Mouse (Mus musculus) midbrain, embryonic 11.5 days (tissue): Measurements from ENCODE around the gene BC004004. TPM values are rescaled to one million over a fixed set of nuclear protein-coding genes. Genes with fewer than 3 reads are reported as not detected.

Source experiments
- ATAC-seq: fragments of 200-750 bp; cut with Nextera tagmentation; 2 replicates; pipeline ENCODE4 v1.8.0; 2017; ENCODE audit warnings: moderate TSS enrichment, moderate library complexity; ENCODE audit not compliant: low FRiP score
- DNase-seq: peaks from one replicate; pipeline ENCODE4 v3.0.0; 2015; ENCODE audit warnings: low spot score; ENCODE audit errors: missing footprints
- H3K27ac ChIP-seq: fragments of 300-500 bp; sonication (generic); 2 replicates; pipeline ENCODE4 v1.5.1; 2014; ENCODE audit warnings: low read depth, low read length
- H3K27me3 ChIP-seq: fragments of 300-500 bp; sonication (generic); 2 replicates; pipeline ENCODE4 v1.6.1; 2014; ENCODE audit warnings: mild to moderate bottlenecking, low read length, moderate library complexity, mixed read lengths; ENCODE audit not compliant: control insufficient read depth, insufficient read depth
- H3K36me3 ChIP-seq: fragments of 300-500 bp; sonication (generic); 2 replicates; pipeline ENCODE4 v1.6.1; 2014; ENCODE audit warnings: mild to moderate bottlenecking, low read length, moderate library complexity, mixed read lengths; ENCODE audit not compliant: control insufficient read depth, insufficient read depth
- H3K4me1 ChIP-seq: fragments of 300-500 bp; sonication (generic); 2 replicates; pipeline ENCODE4 v1.6.1; 2014; ENCODE audit warnings: low read length; ENCODE audit not compliant: control insufficient read depth, insufficient read depth
- H3K4me2 ChIP-seq: fragments of 300-500 bp; sonication (generic); 2 replicates; pipeline ENCODE4 v1.6.1; 2014; ENCODE audit warnings: mild to moderate bottlenecking, moderate library complexity
- H3K4me3 ChIP-seq: fragments of 300-500 bp; sonication (generic); 2 replicates; pipeline ENCODE4 v1.5.1; 2014; ENCODE audit warnings: low read depth, low read length
- H3K9ac ChIP-seq: fragments of 300-500 bp; sonication (generic); 2 replicates; pipeline ENCODE4 v1.6.1; 2014; ENCODE audit warnings: low read length
- H3K9me3 ChIP-seq: fragments of 300-500 bp; sonication (generic); 2 replicates; pipeline ENCODE4 v1.6.1; 2016; ENCODE audit warnings: low read length; ENCODE audit not compliant: control insufficient read depth
- WGBS: fragments of 180-500 bp; shearing (Covaris S2); extraction: QIAGEN DNeasy Blood & Tissue Kit; methylation state at CpG from one replicate; pipeline ENCODE4 v1.1.7; 2014; 5-methylcytosine and 5-hydroxymethylcytosine counted together
- polyA plus RNA-seq: library from polyadenylated mRNA; unstranded; fragments of >200 nt; fragmentation: Nextera tagmentation; extraction: Ambion mirVana; gene quantifications from 2 replicates; pipeline ENCODE4 v1.2.1, GENCODE M21; 2014

BC004004 gene
- 68.4 and 74.6 TPM in 2 replicates for polyA plus RNA-seq

DNA sequence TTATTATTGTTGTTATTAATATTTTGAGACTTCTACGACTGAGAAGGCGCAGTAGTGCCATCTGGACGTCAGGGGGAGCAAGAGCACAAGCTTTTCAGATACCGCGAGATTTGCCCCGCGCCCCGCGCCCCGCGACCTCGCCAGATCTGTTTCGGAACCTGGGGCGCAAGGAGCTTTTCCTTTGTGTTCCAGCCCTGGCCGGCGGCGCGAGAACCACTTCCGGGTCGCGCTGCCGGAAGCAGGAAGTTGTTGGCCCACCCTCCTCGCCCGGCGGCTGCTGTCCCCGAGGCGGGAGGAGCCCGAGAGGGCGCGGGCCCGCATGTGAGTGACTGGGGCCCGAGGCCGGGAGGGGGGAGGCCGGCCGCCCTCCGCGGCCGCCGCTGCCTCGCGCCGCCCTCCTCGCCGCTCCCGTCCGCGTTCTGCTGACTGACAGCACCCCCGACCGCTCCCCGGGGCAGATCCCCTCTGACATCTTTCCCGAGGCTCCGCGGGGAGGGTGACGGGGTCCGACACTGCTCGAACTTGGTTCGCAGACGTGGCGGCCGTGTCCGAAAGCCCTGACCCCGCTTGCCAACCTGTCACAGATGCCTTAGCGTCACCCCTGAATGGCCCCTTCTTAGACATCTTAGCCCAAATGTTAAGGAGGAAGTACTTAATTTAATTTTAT is at the start of gene BC004004:
TSS of gene BC004004 (plus strand) at position 107 of the 667 bp plus-strand sequence.
- DNase-seq (peak; percentile 99), ATAC-seq (peak; percentile 93)
- WGBS: under 1% methylated on average over 59 of the region's 63 CpGs
- Histone ChIP-seq H3K9me3 (no peaks in the 10 kb centered on the region), H3K4me3 (peak within 1 kb of the TSS; percentile 87), H3K4me2 (peak within 1 kb of the TSS; percentile 80), H3K4me1 (peaks cover 15% of the 10 kb centered on the region), H3K27ac (peak within 1 kb of the TSS; percentile 82), H3K9ac (peak within 1 kb of the TSS; percentile 94), H3K36me3 (no peaks in the 10 kb centered on the region), H3K27me3 (no peaks in the 10 kb centered on the region)

DNA sequence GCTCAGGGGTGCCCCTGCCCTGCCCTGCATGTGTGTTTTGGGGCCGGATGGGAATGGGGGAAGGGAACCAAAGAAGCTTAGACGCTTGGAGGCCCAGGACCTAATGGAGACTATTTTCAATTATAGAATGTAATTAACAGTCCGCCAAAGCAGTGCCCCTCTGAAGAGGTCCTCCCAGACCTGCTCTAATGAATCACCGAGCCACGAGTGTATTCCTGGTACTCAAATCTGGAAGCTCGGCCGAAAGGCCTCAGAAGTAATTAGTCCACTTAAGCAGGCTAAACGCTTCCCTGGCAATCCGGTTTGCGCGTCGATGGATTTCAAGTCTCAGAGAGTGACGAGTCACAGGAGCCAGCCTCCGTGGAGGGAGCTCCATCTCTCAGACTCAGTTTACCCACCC is 48.0 kb upstream of the BC004004 start:
- DNase-seq (no peak), ATAC-seq (no peak)
- Histone ChIP-seq H3K9me3 (no peaks in the 10 kb centered on the region), H3K27me3 (no peaks in the 10 kb centered on the region), H3K27ac (no peak overlapping the region), H3K4me3 (no peak overlapping the region), H3K9ac (no peak overlapping the region), H3K4me2 (no peak overlapping the region), H3K4me1 (no peaks in the 10 kb centered on the region), H3K36me3 (no peaks in the 10 kb centered on the region)
- 69% methylated on average over 14 of the region's 14 CpGs for WGBS

DNA sequence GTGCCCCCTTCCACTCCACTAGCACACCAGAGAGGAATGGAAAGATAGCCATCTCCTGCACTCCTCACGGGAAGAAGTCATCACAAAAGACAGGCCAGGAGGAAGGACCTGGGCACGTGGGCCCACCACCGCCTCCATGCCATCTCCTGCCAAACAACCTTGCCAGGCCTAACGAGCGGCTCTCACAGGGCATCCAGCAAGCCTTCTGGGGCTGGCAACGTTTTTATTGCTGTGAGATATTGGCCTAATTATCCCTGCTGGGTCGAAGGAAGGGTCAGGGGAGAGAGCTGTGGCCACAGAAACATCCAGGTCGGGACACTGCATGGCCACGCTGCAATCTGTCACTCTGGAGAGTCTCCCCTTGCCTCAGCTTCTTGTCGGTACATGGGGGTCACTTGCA is 37.5 kb upstream of the BC004004 start:
- Histone ChIP-seq H3K9ac (no peak overlapping the region), H3K9me3 (no peaks in the 10 kb centered on the region), H3K4me2 (no peak overlapping the region), H3K4me1 (no peaks in the 10 kb centered on the region), H3K36me3 (no peaks in the 10 kb centered on the region), H3K4me3 (no peak overlapping the region), H3K27ac (no peak overlapping the region), H3K27me3 (no peaks in the 10 kb centered on the region)
- DNase-seq: no peak
- 83% methylated on average over 10 of the region's 10 CpGs for WGBS
- ATAC-seq: no peak

DNA sequence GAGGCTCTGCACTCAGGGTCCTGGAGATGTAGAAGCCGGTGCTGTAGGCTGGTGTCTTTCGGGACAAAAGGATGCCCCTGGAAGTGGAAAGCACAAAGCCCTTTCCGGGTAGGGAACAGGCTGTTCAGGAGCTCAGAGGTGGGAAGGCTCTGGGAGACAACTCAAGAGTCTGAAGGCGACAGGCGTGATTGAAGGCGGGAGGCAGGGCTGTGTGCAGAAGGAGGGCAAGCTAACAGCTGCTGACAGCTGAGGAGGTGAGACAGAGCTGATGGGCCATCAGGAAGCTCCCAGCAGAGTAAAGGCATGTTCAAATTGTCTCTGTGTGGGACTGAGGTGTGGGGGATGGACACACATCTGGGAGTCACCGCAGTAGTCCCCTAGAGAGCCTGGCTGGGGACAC is 32.5 kb upstream of the BC004004 start:
- Histone ChIP-seq H3K4me2 (no peak overlapping the region), H3K4me3 (no peak overlapping the region), H3K36me3 (no peaks in the 10 kb centered on the region), H3K27me3 (peaks cover 14% of the 10 kb centered on the region), H3K27ac (no peak overlapping the region), H3K9me3 (no peaks in the 10 kb centered on the region), H3K4me1 (peaks cover 12% of the 10 kb centered on the region), H3K9ac (no peak overlapping the region)
- ATAC-seq (no peak), DNase-seq (no peak)
- 65% methylated on average over 7 of the region's 7 CpGs for WGBS

DNA sequence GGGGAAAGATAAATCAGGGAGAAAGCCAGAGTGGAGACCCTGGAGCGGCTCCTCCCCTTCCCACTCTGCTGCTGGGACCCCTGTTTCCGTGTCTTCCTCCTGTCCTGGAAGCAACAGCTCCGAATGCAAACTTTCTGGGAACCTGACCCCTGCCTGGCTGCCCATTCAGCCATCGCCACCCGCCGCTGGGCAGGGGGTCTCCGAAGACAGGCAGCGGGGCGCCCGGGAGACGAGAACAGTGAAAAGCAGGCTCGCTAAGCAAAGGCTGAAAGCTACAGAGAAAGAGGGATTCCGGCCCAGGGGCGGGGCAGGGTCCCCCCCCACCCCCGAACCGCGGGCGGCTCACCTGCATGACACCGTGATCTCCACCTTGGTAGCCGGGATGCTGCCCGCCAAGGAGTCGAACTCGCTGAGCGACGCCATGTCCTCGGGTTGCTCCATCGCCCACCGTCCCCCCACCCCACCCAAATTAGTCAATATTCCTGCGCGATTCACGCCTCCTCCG is 31.3 kb upstream of the BC004004 start:
- no peak overlapping the region for H3K27ac ChIP-seq
- peak overlapping the region; percentile 100 for H3K4me2 ChIP-seq
- H3K9ac ChIP-seq: peak overlapping the region; percentile 70
- WGBS: 1% methylated on average over 32 of the region's 32 CpGs
- peaks cover 12% of the 10 kb centered on the region for H3K4me1 ChIP-seq
- DNase-seq: peak; percentile 93
- ATAC-seq: 0 out of 2 replicates have a peak, but pooled peaks have one; percentile 3
- no peaks in the 10 kb centered on the region for H3K36me3 ChIP-seq
- H3K27me3 ChIP-seq: peaks cover 14% of the 10 kb centered on the region
- peak overlapping the region; percentile 63 for H3K4me3 ChIP-seq
- H3K9me3 ChIP-seq: no peaks in the 10 kb centered on the region

DNA sequence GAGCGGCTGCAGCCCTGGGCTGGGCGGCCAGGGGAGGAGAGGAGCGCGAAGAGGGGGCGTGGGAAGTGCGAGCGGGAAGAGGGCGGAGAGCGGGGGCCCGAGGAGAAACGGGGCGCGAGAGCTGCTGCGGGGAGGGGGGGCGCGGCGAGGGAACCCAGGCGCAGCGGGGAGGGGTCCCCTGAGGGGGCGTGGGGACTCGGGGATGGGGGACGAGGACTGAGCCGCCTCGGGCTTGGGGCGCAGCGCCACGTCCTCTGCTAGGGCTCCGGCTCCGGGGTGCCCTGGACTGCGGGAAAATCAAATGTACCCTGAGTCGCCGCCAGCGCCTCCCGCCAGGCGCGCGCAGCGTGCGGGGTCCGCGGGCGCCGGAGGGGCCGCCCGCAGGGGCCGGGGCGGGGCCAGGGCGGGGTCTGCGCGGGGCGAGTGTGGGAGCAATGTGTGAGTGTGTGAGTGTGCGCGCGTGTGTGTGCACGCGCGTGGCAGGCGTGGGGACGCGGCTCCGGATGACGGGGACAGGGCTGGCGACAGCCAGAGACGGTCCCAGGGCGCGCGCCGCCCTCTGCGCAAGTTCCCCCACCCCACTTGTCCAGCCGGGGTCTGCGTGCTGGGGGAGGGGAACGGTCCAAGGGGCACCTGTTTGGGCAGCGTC is 30.7 kb upstream of the BC004004 start, which contains the start of gene Cpne5:
TSS of gene Cpne5 (minus strand) at position 396 of the 649 bp plus-strand sequence.
- Histone ChIP-seq H3K9me3 (no peaks in the 10 kb centered on the region), H3K4me2 (peak within 1 kb of the TSS; percentile 100), H3K4me3 (peak within 1 kb of the TSS; percentile 63), H3K4me1 (peaks cover 12% of the 10 kb centered on the region), H3K9ac (peak within 1 kb of the TSS; percentile 70), H3K36me3 (no peaks in the 10 kb centered on the region), H3K27me3 (peaks cover 14% of the 10 kb centered on the region), H3K27ac (no peak within 1 kb of the TSS)
- 1% methylated on average over 46 of the region's 73 CpGs for WGBS
- peak; percentile 63 for ATAC-seq
- peak; percentile 92 for DNase-seq

DNA sequence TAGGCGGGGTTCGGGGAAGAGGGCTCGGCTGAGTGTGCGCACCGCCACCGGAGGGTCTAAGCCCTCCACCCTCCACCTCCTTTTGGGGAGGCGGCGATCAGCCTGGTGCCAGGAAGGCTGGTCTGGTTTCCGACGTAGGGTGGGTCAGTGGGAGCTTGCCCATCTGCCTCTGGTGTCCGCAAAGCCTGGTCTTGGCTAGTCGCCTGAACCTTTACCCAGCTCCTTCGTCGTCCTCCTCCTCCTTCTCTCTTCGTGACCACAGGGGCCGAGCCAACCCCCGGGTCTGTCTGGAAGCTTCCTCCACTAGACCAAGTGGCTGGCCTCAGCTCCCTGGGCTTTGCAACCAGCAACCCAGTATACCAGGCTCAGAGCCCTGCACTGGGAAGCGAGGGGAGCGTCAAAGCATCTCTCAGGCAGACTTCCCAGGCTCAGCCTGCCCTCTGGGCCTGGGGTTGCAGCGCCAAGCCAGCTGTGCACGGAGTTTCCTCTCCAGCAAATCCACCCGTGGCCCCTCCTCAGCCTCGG is 30.1 kb upstream of the BC004004 start:
- peaks cover 12% of the 10 kb centered on the region for H3K4me1 ChIP-seq
- 2% methylated on average over 23 of the region's 23 CpGs for WGBS
- H3K4me3 ChIP-seq: peak overlapping the region; percentile 63
- ATAC-seq (peak; percentile 54; the same call in 1 of the 2 replicates), DNase-seq (peak; percentile 93)
- peaks cover 14% of the 10 kb centered on the region for H3K27me3 ChIP-seq
- H3K9me3 ChIP-seq: no peaks in the 10 kb centered on the region
- H3K36me3 ChIP-seq: no peaks in the 10 kb centered on the region
- H3K27ac ChIP-seq: no peak overlapping the region
- H3K9ac ChIP-seq: peak overlapping the region; percentile 70
- H3K4me2 ChIP-seq: peak overlapping the region; percentile 100

DNA sequence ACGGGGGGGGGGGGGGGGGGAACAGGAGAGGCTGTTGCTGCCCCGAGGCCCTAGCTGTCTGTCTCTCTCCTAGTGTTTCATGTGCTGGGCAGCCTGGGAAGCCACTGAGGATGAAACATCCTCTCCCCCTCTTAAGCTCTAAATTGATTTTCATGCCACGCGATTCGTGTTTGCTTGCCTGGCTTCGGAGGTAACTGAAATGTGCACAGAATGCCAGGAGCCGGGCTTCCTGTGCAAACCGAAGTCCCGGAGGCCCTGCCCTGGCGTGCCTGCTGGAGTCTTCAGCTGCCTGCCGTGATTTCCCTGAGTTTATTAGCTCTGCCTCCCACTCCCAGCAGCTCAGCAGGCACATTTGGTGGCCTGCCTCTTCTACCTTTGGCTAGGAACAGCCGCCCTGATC is 23.7 kb upstream of the BC004004 start:
- DNase-seq: peak; percentile 83
- no peaks in the 10 kb centered on the region for H3K36me3 ChIP-seq
- no peak overlapping the region for H3K9ac ChIP-seq
- H3K4me1 ChIP-seq: peaks cover 15% of the 10 kb centered on the region
- 23% methylated on average over 11 of the region's 12 CpGs for WGBS
- 0 out of 2 replicates have a peak overlapping the region, but pooled peaks have one; percentile 36 for H3K27ac ChIP-seq
- no peaks in the 10 kb centered on the region for H3K27me3 ChIP-seq
- no peak overlapping the region for H3K4me2 ChIP-seq
- H3K9me3 ChIP-seq: no peaks in the 10 kb centered on the region
- no peak overlapping the region for H3K4me3 ChIP-seq
- no peak for ATAC-seq

DNA sequence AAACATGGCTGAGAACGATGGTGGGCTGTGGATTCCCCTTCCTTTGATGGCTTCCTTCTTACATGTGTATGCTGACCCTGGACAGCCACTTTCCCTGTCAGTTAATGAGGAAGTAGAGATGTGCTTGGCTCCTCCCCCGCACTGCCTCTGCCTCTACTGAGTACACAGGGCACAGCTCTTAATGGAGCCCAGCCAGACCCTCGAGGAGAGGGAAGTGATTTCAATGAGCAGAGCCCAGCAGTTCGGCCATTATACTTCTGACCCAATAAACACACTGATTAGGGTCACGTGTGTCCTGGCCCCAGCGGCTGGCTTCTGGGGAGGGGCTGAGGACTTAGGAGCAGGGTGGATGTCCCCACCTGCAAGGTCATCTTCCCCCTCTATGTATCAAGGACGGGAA is 22.9 kb upstream of the BC004004 start:
- Histone ChIP-seq H3K9ac (no peak overlapping the region), H3K27ac (no peak overlapping the region), H3K9me3 (no peaks in the 10 kb centered on the region), H3K36me3 (0 out of 2 replicates have a peak, but pooled peaks cover 3% of the 10 kb centered on the region), H3K4me1 (peaks cover 15% of the 10 kb centered on the region), H3K4me3 (no peak overlapping the region), H3K4me2 (no peak overlapping the region), H3K27me3 (no peaks in the 10 kb centered on the region)
- peak; percentile 45 for ATAC-seq
- DNase-seq: peak; percentile 82
- 46% methylated on average over 7 of the region's 7 CpGs for WGBS
